Mouse (Mus musculus): ENCODE data around the gene Csmd2. TPM values are rescaled to one million over a fixed set of nuclear protein-coding genes. Genes with fewer than 3 reads are reported as not detected.
"Not testable (repeated sequence)": the region's sequence is repeated elsewhere in the genome, so short reads cannot be mapped to it uniquely, and the experiment has no call there.

Gene Csmd2
- polyA plus RNA-seq, 1 experiment, result 289 TPM

GRCm38 (mm10) chr4:128609276-128609924 lies 621.7 kb downstream of the Csmd2 start:
- WGBS, result 12% methylated on average over 26 of the region's 27 CpGs
- no peak for TF ChIP-seq POLR2A (IDR thresholded peaks at IDR 0.05; ENCODE audit: borderline replicate concordance, control insufficient read depth, low read depth, low read length)
- Histone ChIP-seq H3K27ac (ENCODE audit: control insufficient read depth, insufficient read depth, low read depth, low read length, poor library complexity) (peak overlapping the region; percentile 56), H3K4me1 (ENCODE audit: control insufficient read depth, insufficient read depth, low read length) (no peaks in the 10 kb centered on the region), H3K4me3 (replicated peaks; ENCODE audit: control insufficient read depth, low read depth, low read length) (peak overlapping the region; percentile 89)

- Histone ChIP-seq H3K27ac (ENCODE audit: control insufficient read depth, insufficient read depth, low read depth, low read length, poor library complexity) (peak within 1 kb of the TSS; percentile 56), H3K4me3 (replicated peaks; ENCODE audit: control insufficient read depth, low read depth, low read length) (peak within 1 kb of the TSS; percentile 89), H3K4me1 (ENCODE audit: control insufficient read depth, insufficient read depth, low read length) (no peaks in the 10 kb centered on the region)
- TF ChIP-seq POLR2A (IDR thresholded peaks at IDR 0.05; ENCODE audit: borderline replicate concordance, control insufficient read depth, low read depth, low read length) (peak; percentile 37; the same call in 1 of the 2 replicates), CTCF (IDR thresholded peaks at IDR 0.05; ENCODE audit: control insufficient read depth, insufficient read depth, low read length) (no peak)
- WGBS, result under 1% methylated on average over 24 of the region's 24 CpGs
Measured at GRCm38 (mm10) chr4:128609925-128610402, 622.3 kb downstream of the Csmd2 start, which contains the start of gene Zscan20. Zscan20 (minus strand) TSS chr4:128610098.

DNA sequence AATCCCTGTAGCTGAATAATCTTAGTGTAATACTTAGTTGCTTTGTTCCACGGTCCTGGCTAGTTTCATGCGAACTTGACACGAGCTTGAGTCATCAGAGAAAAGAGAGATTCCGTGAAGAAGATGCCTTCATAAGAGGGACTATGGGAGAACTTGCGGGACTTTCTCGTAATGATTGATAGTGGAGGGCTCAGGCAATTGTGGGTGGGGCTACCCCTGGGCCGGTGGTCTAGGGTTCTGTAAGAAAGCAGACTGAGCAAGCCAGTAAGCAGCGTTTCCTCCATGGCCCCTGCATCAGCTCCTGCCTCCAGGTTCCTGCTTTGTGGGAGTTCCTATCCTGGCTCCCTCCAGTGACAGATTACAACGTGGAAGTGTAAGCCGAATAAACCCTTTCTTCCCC lies 623.0 kb downstream of the Csmd2 start:
- Histone ChIP-seq H3K4me3 (replicated peaks; ENCODE audit: control insufficient read depth, low read depth, low read length) (no peak overlapping the region), H3K27ac (ENCODE audit: control insufficient read depth, insufficient read depth, low read depth, low read length, poor library complexity) (no peak overlapping the region), H3K4me1 (ENCODE audit: control insufficient read depth, insufficient read depth, low read length) (no peaks in the 10 kb centered on the region)
- TF ChIP-seq CTCF (IDR thresholded peaks at IDR 0.05; ENCODE audit: control insufficient read depth, insufficient read depth, low read length), result no peak
- TF ChIP-seq POLR2A (IDR thresholded peaks at IDR 0.05; ENCODE audit: borderline replicate concordance, control insufficient read depth, low read depth, low read length), result no peak
- 45% methylated on average over 10 of the region's 10 CpGs for WGBS

GRCm38 (mm10) chr4:128611726-128612125 lies 624.1 kb downstream of the Csmd2 start:
- H3K4me3 ChIP-seq (replicated peaks; ENCODE audit: control insufficient read depth, low read depth, low read length); H3K27ac ChIP-seq (ENCODE audit: control insufficient read depth, insufficient read depth, low read depth, low read length, poor library complexity); H3K4me1 ChIP-seq (ENCODE audit: control insufficient read depth, insufficient read depth, low read length): not testable (repeated sequence)
- WGBS, result 78% methylated on average over 3 of the region's 3 CpGs

DNA sequence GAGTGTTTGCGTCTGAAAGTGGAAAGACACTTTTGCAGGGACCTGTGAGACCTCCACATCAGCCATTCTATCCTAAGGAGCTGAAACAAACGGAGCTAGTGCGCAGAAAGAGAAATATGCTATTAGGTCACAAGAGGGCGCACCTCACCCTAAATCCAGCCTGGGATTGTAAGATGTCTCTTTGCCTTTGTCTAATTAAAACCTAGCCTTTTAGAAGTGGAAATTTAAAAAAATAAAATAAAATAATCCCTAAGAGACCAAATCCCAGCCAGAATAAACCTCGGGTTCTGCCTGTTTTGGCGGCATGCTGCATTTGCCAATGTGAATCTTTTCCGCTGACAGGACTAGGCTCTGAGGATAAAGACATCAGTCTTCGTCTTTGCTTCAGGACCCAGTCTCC lies 625.7 kb downstream of the Csmd2 start:
- Histone ChIP-seq H3K27ac (ENCODE audit: control insufficient read depth, insufficient read depth, low read depth, low read length, poor library complexity) (no peak overlapping the region), H3K4me3 (replicated peaks; ENCODE audit: control insufficient read depth, low read depth, low read length) (no peak overlapping the region), H3K4me1 (ENCODE audit: control insufficient read depth, insufficient read depth, low read length) (peaks cover 2% of the 10 kb centered on the region; the same call in 1 of the 2 replicates)
- 25% methylated on average over 8 of the region's 8 CpGs for WGBS
- TF ChIP-seq CTCF (IDR thresholded peaks at IDR 0.05; ENCODE audit: control insufficient read depth, insufficient read depth, low read length) (peak; percentile 45), POLR2A (IDR thresholded peaks at IDR 0.05; ENCODE audit: borderline replicate concordance, control insufficient read depth, low read depth, low read length) (no peak)

DNA sequence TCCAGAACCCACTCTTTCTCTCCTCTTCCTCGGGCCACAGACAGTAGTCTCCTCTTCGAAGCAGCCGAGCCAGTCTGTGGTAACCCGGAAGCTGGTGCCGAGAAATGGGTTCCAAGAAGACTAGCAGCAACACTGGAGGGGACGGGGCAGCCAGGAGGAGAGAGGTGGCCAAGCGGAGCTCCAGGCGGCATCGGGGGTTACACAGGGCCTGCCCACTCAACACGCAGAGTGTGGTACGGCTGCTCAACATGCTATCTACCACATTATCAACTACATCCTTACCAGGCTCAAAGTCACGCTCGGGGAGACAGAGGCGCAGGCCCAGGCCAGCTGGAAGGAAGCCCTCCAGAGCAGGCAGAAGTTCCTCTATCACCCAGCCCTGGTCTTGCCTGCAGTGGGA lies 628.1 kb downstream of the Csmd2 start:
- Histone ChIP-seq H3K4me1 (ENCODE audit: control insufficient read depth, insufficient read depth, low read length) (peaks cover 2% of the 10 kb centered on the region; the same call in 1 of the 2 replicates), H3K4me3 (replicated peaks; ENCODE audit: control insufficient read depth, low read depth, low read length) (peak overlapping the region; percentile 5), H3K27ac (ENCODE audit: control insufficient read depth, insufficient read depth, low read depth, low read length, poor library complexity) (no peak overlapping the region; the same call in 1 of the 2 replicates)
- TF ChIP-seq POLR2A (IDR thresholded peaks at IDR 0.05; ENCODE audit: borderline replicate concordance, control insufficient read depth, low read depth, low read length), result no peak
- no peak for TF ChIP-seq CTCF (IDR thresholded peaks at IDR 0.05; ENCODE audit: control insufficient read depth, insufficient read depth, low read length)
- WGBS, result 24% methylated on average over 14 of the region's 14 CpGs

Other genes with a start within 250 kb of the Csmd2 start
- gene CK137956, start 16.9 kb upstream of the Csmd2 start, polyA plus RNA-seq (2011; ENCODE audit: insufficient read depth, insufficient read length, low replicate concordance, missing spikeins), result not detected in 2 replicates